Mouse (Mus musculus): ENCODE results near the gene Zc3h7a. TPM values are rescaled to one million over a fixed set of nuclear protein-coding genes. Genes with fewer than 3 reads are reported as not detected.

Gene Zc3h7a
- polyA plus RNA-seq, 3 experiments from 2014 or later, result 244 to 341 (median 268) TPM

Other genes with a start within 250 kb of the Zc3h7a start
- gene Snn, start 115.4 kb downstream of the Zc3h7a start, polyA plus RNA-seq (2017; shearing (Covaris generic)), result 1 to 10 TPM in 2 of 3 experiments, under 1 TPM in 1; 0.84 to 1.3 (median 1.1) TPM
- gene Litaf, start 110.2 kb downstream of the Zc3h7a start, polyA plus RNA-seq (2017; shearing (Covaris generic)), result 10 to 100 TPM; 29.9 to 99.4 (median 39.3) TPM
- 10 to 100 TPM in 1 of 3 experiments, 1 to 10 TPM in 2; 6.2 to 12.3 (median 9.7) TPM for gene Txndc11, start 41.7 kb downstream of the Zc3h7a start, polyA plus RNA-seq (2017; shearing (Covaris generic))
- gene Rsl1d1, start 26.9 kb upstream of the Zc3h7a start, polyA plus RNA-seq (2017; shearing (Covaris generic)), result 100 to 1,000 TPM; 169 to 217 (median 194) TPM
- gene Gspt1, start 77.9 kb upstream of the Zc3h7a start, polyA plus RNA-seq (2017; shearing (Covaris generic)), result 10 to 100 TPM; 37.7 to 49.5 (median 44.7) TPM
- not detected for gene Tnfrsf17, start 137.4 kb upstream of the Zc3h7a start, polyA plus RNA-seq (2017; shearing (Covaris generic))
- gene Snx29, start 146.5 kb upstream of the Zc3h7a start, polyA plus RNA-seq (2017; shearing (Covaris generic)), result 10 to 100 TPM in 1 of 3 experiments, 1 to 10 TPM in 2; 4.4 to 14.3 (median 6.1) TPM